Mouse (Mus musculus) E14TG2a.4 (cell line): Measurements from ENCODE around the gene Zdhhc18.

Source experiments
- CTCF ChIP-seq: conservative IDR thresholded peaks from 2 replicates; pipeline ENCODE4 v1.5.1; 2014; ENCODE audit warnings: low read length
- POU5F1 ChIP-seq: IDR thresholded peaks from 2 replicates; pipeline ENCODE4 v1.6.1; 2014; ENCODE audit warnings: low read length, borderline replicate concordance

DNA sequence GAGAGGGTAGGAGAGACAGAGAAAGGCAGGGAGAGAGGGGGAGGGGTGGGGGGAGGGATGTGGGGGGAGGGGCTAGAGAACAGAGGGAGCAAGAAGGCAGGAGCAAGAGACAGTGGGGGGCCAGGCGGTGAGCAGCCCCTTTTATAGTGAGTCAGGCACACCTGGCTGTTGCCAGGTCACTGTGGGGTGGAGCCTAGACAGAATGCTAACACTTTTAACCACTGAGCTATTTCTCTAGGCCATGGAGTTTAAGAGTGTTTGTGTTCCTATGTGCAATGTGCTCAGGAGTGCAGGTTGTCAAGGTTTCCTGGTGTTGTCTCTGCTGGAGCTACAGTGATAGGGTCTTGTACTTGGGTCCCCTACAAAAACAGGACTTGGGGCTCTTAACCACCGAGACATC is 8.8 kb upstream of the Zdhhc18 start:
- no peak for TF ChIP-seq CTCF
- TF ChIP-seq POU5F1 = no peak
